Mouse (Mus musculus) lung, embryonic 15.5 days (tissue): ENCODE results near the gene Apoc3. TPM values are rescaled to one million over a fixed set of nuclear protein-coding genes. Genes with fewer than 3 reads are reported as not detected.

ENCODE experiments used
- ATAC-seq: fragments of 200-750 bp; cut with Nextera tagmentation; 2 replicates; pipeline ENCODE4 v1.8.0; 2017; ENCODE audit warnings: moderate number of reproducible peaks, borderline replicate concordance; ENCODE audit not compliant: low FRiP score, low TSS enrichment; ENCODE audit errors: extremely low read depth
- H3K27ac ChIP-seq: fragments of 300-500 bp; sonication (generic); 2 replicates; pipeline ENCODE4 v1.5.1; 2015; ENCODE audit warnings: moderate library complexity, mild to moderate bottlenecking, inconsistent platforms
- H3K27me3 ChIP-seq: fragments of 300-500 bp; sonication (generic); 2 replicates; pipeline ENCODE4 v1.6.1; 2015; ENCODE audit warnings: inconsistent platforms
- H3K36me3 ChIP-seq: fragments of 300-500 bp; sonication (generic); 2 replicates; pipeline ENCODE4 v1.6.1; 2015; ENCODE audit warnings: inconsistent platforms
- H3K4me1 ChIP-seq: fragments of 300-500 bp; sonication (generic); 2 replicates; pipeline ENCODE4 v1.6.1; 2015; ENCODE audit warnings: inconsistent platforms
- H3K4me2 ChIP-seq: fragments of 300-500 bp; sonication (generic); 2 replicates; pipeline ENCODE4 v1.6.1; 2015; ENCODE audit warnings: inconsistent platforms, mild to moderate bottlenecking, moderate library complexity
- H3K4me3 ChIP-seq: fragments of 300-500 bp; sonication (generic); 2 replicates; pipeline ENCODE4 v1.5.1; 2015; ENCODE audit warnings: mild to moderate bottlenecking, inconsistent platforms
- H3K9ac ChIP-seq: fragments of 300-500 bp; sonication (generic); 2 replicates; pipeline ENCODE4 v1.6.1; 2015; ENCODE audit warnings: inconsistent platforms
- H3K9me3 ChIP-seq: fragments of 300-500 bp; sonication (generic); 2 replicates; pipeline ENCODE4 v1.6.1; 2016; ENCODE audit warnings: inconsistent platforms
- WGBS: fragments of 180-500 bp; shearing (Covaris S2); methylation state at CpG from one replicate; pipeline ENCODE4 v1.1.7; 2015; 5-methylcytosine and 5-hydroxymethylcytosine counted together
- polyA plus RNA-seq: library from polyadenylated mRNA; unstranded; fragments of >200 nt; fragmentation: Nextera tagmentation; extraction: Ambion mirVana; gene quantifications from 2 replicates; pipeline ENCODE4 v1.2.1, GENCODE M21; 2015

Gene Apoc3
- not detected in 2 replicates for polyA plus RNA-seq

DNA sequence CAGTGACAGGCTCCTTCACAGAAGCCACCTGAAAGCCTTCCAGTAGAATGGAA is at the start of gene Apoc3:
Apoc3 (minus strand) TSS at position 41 of the 53 bp plus-strand sequence.
- Histone ChIP-seq H3K9me3 (no peaks in the 10 kb centered on the region), H3K4me2 (no peak within 1 kb of the TSS), H3K36me3 (no peaks in the 10 kb centered on the region), H3K4me3 (no peak within 1 kb of the TSS), H3K27ac (no peak within 1 kb of the TSS), H3K9ac (no peak within 1 kb of the TSS), H3K27me3 (no peaks in the 10 kb centered on the region), H3K4me1 (peaks cover 4% of the 10 kb centered on the region; the same call in 1 of the 2 replicates)
- no peak for ATAC-seq

DNA sequence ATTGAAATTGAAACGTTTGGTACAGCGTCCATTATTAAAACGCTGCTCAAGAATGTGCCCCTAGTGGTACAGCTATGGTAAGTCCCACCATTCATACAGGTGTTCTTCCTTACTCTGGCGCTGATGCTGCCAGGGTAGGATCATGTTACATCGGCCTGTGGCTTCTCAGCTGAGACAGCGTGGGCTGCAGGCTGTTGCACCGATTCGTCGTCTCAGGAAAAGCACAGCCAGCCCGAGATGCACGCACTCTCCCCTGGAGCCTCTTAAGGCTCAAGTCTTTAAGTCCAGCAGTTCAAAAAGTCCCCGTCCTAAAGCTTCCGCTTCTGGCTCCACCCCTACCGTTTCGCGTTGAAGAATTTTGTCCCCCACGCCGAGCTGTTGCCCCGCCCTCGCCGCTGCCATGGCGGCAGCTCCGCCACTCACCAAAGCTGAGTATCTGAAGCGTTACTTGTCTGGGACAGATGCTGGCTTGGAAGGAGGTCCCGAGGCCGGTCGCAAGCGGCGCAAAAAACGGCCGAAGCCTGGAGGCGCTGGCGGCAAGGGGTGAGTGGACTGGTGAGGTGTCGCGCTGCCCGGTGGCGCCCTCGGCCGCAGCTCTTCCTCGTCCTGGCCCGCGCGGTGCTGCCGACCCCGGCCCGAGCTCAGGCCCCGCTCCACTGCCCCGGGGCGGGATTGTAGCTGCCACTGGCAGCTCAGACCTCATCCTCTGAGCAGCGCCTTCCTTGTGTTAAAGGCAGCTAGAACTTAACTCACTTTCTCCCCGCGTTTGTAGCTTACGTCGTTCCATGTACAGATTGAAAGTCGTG is 47.4 kb upstream of the Apoc3 start, which contains the start of gene Bud13:
Bud13 (plus strand) TSS at position 378 of the 806 bp plus-strand sequence.
- peaks cover 50% of the 10 kb centered on the region for H3K36me3 ChIP-seq
- H3K9me3 ChIP-seq: no peaks in the 10 kb centered on the region
- H3K27me3 ChIP-seq: no peaks in the 10 kb centered on the region
- H3K9ac ChIP-seq: peak within 1 kb of the TSS; percentile 81
- under 1% methylated on average over 55 of the region's 55 CpGs for WGBS
- ATAC-seq: peak; percentile 90
- peak within 1 kb of the TSS; percentile 78 for H3K4me2 ChIP-seq
- H3K27ac ChIP-seq: peak within 1 kb of the TSS; percentile 94
- H3K4me3 ChIP-seq: peak within 1 kb of the TSS; percentile 78
- H3K4me1 ChIP-seq: peaks cover 14% of the 10 kb centered on the region

DNA sequence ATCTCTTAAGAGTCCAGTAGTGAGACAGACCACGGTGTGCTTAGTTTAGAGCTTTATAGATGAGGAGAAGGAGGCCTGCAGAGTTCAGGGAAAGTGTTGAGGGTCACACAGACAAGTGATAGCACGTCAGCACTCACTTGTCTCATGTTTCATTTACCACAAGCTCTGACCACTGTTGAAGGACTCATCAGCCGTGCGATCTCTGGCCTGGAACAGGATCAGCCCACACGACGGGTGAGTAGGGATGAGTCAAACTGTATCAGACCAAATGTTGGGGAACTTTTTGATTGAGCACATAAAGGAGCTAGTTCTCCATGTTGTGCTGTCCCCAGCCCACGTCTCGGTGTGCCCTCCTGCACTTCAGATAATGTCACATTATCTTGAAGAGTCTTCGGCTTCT is 39.1 kb upstream of the Apoc3 start:
- H3K4me2 ChIP-seq: no peak overlapping the region
- H3K36me3 ChIP-seq: peaks cover 44% of the 10 kb centered on the region
- no peak for ATAC-seq

DNA sequence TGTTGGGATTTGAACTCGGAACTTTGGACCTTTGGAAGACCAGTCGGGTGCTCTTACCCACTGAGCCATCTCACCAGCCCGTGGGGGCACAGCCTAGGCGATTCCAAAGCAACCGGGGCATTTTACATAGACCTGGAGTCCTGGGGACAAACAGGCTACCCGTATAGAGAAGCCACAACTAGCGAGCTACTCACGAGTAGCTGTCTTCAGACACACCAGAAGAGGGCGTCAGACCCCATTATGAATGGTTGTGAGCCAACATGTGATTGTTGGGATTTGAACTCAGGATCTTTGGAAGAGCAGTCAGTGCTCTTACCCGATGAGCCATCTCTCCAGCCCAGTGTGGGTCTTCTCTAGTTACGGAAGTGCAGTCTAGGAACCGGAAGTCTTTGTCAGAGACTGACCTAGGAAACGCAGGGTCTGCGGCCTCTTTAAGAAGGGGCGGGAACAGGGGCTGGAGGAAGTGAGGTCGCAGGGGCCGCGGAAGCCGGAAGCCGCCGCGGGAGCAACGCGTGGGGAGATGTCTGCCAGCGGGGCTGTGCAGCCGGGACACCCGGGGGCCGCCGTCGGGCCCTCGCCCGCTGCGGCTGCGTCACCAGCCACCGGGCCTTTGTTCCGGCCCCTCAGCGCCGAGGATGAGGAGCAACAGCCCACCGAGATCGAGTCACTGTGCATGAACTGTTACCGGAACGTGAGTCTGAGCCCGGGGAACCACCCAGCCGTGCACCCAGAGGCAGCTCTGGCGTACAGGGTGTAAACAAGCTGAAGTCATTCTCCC is 37.4 kb upstream of the Apoc3 start, which contains the start of gene Zpr1:
Zpr1 (plus strand) TSS at position 388 of the 778 bp plus-strand sequence.
- peak within 1 kb of the TSS; percentile 56 for H3K9ac ChIP-seq
- H3K4me1 ChIP-seq: peaks cover 11% of the 10 kb centered on the region
- peak within 1 kb of the TSS; percentile 55 for H3K27ac ChIP-seq
- H3K4me3 ChIP-seq: peak within 1 kb of the TSS; percentile 87
- WGBS: 5% methylated on average over 45 of the region's 45 CpGs
- peaks cover 36% of the 10 kb centered on the region for H3K36me3 ChIP-seq
- peaks cover 27% of the 10 kb centered on the region; the same call in 1 of the 2 replicates for H3K27me3 ChIP-seq
- no peaks in the 10 kb centered on the region for H3K9me3 ChIP-seq
- H3K4me2 ChIP-seq: peak within 1 kb of the TSS; percentile 81
- ATAC-seq: peak; percentile 94

More for the DNA sequence above, 39.1 kb upstream of the Apoc3 start:
- Histone ChIP-seq H3K9me3 (no peaks in the 10 kb centered on the region), H3K27ac (no peak overlapping the region), H3K4me3 (no peak overlapping the region), H3K4me1 (peaks cover 11% of the 10 kb centered on the region), H3K27me3 (peaks cover 24% of the 10 kb centered on the region; the same call in 1 of the 2 replicates), H3K9ac (no peak overlapping the region)
- whole genome bisulfite sequencing: 81% methylated on average over 9 of the region's 9 CpGs

DNA sequence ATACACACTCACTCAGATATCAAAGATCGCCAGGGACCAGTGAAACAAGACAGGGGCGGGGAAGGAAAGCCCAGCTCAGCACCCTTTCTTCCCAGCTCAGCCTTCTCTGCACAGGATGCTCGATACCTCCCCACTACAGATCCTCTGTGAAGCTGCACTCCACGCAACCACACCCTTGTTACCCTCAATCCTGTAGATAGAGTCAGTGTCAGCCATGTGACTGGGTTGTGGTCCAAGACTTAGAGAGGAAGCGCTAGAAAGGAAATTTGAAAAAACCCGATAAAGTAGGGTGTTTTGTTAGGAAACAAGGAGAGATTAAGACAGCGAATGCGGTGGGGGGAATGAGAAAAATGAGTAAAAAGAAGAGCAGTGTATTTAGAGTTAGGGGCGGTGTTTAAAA is 36.6 kb upstream of the Apoc3 start:
- H3K4me1 ChIP-seq: peaks cover 11% of the 10 kb centered on the region
- peaks cover 27% of the 10 kb centered on the region; the same call in 1 of the 2 replicates for H3K27me3 ChIP-seq
- H3K4me2 ChIP-seq: no peak overlapping the region
- H3K4me3 ChIP-seq: no peak overlapping the region
- no peaks in the 10 kb centered on the region for H3K9me3 ChIP-seq
- no peak overlapping the region for H3K27ac ChIP-seq
- H3K9ac ChIP-seq: no peak overlapping the region
- no peak for ATAC-seq
- H3K36me3 ChIP-seq: peaks cover 28% of the 10 kb centered on the region
- WGBS: 77% methylated on average over 9 of the region's 9 CpGs

DNA sequence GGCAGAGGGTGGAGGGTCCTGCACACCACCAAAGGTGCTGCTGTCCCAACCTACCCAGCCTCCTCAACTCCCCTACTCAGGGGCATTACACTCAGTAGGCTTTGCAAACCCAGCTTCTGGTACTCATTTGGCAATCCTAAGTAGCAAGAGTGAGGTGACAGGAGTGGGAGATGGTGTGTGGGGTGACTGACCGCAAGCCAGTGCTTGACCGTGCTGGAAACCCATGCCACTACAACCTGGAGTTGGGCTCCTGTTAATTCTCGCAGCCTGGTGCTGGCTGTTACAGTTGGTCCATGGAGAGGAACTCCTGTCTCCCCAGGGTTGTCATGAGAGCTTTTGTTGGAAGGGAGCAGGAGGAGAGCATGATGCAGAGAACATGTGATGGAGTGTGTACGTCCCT is 35.3 kb upstream of the Apoc3 start:
- no peak for ATAC-seq
- 90% methylated on average over 4 of the region's 4 CpGs for WGBS
- H3K27me3 ChIP-seq: peaks cover 27% of the 10 kb centered on the region; the same call in 1 of the 2 replicates
- no peak overlapping the region for H3K9ac ChIP-seq
- no peaks in the 10 kb centered on the region for H3K9me3 ChIP-seq
- peaks cover 11% of the 10 kb centered on the region for H3K4me1 ChIP-seq
- H3K27ac ChIP-seq: no peak overlapping the region
- no peak overlapping the region for H3K4me2 ChIP-seq
- H3K4me3 ChIP-seq: no peak overlapping the region
- H3K36me3 ChIP-seq: peaks cover 15% of the 10 kb centered on the region; the same call in 1 of the 2 replicates

DNA sequence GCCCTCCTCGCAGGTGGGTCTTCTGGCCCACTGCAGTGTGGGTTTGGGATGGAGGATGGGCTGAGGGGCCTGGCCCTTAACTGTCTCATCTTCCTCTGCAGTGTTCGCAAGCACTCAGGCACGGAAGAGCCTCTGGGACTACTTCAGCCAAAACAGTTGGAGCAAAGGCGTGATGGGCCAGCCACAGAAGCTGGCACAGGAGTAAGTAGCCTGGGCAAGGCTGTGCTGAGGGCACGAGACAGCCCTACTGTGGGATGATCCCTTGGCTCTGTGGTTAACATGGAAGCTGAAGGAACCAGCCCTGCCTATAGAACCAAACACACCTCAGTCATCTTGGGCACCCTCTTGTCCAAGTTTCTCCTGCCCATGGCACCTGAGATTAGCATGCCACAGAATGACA is 33.7 kb upstream of the Apoc3 start:
- Histone ChIP-seq H3K4me3 (no peak overlapping the region), H3K27me3 (peaks cover 27% of the 10 kb centered on the region; the same call in 1 of the 2 replicates), H3K9ac (no peak overlapping the region), H3K27ac (no peak overlapping the region), H3K9me3 (no peaks in the 10 kb centered on the region), H3K4me1 (peaks cover 6% of the 10 kb centered on the region), H3K36me3 (no peaks in the 10 kb centered on the region), H3K4me2 (no peak overlapping the region)
- WGBS: 80% methylated on average over 5 of the region's 5 CpGs
- ATAC-seq: no peak

DNA sequence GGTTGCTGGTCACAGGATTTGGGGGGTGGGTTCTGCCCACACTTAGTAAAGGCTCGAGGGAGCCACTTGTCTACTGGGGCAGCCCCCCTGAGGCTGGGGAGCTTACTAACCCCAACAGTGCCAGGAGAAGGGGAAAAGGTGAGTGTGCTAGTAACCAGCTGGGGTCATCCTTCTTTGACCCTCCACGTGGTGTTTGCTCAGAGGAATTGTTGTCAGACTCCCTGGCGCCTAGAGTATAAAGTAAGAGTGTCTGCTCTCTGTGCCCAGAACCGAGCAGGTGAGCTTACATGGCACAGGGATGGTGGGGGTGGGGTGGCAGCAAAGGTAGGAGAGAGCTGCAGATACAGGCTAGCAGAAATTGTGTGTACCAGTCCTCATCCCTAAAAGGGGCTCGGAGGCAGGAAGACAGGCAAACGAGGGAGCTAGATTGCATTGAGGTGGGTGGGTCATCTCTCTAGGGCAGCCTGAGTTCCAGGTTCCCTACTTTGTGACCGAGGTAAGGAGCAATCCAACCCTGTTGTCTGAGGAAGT is 33.0 kb upstream of the Apoc3 start, which contains the start of gene Apoa5:
Apoa5 (plus strand) TSS at position 291 of the 531 bp plus-strand sequence.
- no peak for ATAC-seq
- Histone ChIP-seq H3K4me3 (no peak within 1 kb of the TSS), H3K27me3 (peaks cover 27% of the 10 kb centered on the region; the same call in 1 of the 2 replicates), H3K9ac (no peak within 1 kb of the TSS), H3K9me3 (no peaks in the 10 kb centered on the region), H3K4me1 (no peaks in the 10 kb centered on the region), H3K36me3 (no peaks in the 10 kb centered on the region), H3K27ac (no peak within 1 kb of the TSS), H3K4me2 (no peak within 1 kb of the TSS)
- 41% methylated on average over 7 of the region's 7 CpGs for WGBS

DNA sequence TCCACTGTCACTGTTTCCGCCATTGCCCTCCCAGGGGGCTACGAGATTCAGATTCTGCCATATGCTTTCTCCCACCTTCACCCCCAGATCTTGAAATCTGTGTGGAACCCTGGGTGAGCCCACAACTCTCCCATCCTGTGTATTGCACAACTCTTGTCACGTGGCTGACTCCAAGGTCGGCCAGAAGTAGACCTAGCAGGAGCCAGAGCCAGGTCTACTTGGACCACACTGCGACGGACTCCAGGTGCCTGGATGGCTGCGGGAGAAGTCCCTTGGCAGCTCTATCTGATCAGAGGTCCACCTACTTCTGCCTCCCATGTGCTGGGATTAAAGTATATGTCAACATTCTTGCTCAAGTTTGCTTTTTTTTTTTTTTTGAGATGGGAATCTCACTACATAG is 25.7 kb upstream of the Apoc3 start:
- Histone ChIP-seq H3K27ac (no peak overlapping the region), H3K9me3 (no peaks in the 10 kb centered on the region), H3K4me2 (no peak overlapping the region), H3K36me3 (no peaks in the 10 kb centered on the region), H3K9ac (no peak overlapping the region), H3K27me3 (no peaks in the 10 kb centered on the region), H3K4me3 (no peak overlapping the region), H3K4me1 (no peaks in the 10 kb centered on the region)
- WGBS: 75% methylated on average over 7 of the region's 7 CpGs
- ATAC-seq: no peak

DNA sequence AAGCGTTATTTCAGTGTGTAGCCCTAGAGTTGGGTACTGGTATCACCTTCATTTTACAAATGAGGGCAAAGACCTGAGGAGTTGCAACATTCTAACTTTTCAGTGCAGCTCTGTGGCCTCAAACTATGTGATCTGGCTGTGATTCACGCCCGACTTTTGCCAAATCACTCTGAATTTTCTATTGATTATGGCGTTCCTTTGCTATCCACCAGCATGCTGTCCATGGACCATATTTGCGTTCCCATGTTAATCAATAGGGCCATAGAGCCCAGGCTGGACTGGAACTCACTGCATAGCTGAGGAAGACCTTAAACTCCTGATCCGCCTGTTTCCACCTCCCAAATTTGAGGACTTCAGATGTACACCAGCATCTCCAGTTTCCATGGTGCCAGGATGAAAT is 23.7 kb upstream of the Apoc3 start:
- ATAC-seq: no peak

DNA sequence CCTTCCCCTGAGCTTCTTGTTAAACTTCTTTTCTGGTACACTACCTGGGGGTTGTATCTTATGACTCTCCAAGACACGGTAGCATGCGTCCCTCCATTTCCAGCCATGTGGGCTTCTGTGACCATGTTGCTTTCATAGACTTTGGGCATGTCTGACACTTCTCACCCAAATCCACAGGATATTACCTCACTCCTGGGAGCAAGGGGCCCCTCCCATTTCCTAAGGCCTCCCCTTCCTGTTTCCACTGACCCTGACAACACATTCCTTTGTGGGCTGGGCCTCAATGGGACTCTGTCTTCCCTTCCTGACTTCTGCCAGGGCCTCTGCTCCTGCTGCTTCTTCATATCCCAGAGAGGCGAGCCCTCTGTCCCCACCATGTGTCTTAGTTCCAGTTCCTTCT is 22.1 kb upstream of the Apoc3 start:
- no peak overlapping the region for H3K4me2 ChIP-seq
- no peak overlapping the region for H3K27ac ChIP-seq
- no peak overlapping the region for H3K4me3 ChIP-seq
- H3K4me1 ChIP-seq: no peaks in the 10 kb centered on the region
- 78% methylated on average over 3 of the region's 3 CpGs for WGBS
- no peak overlapping the region for H3K9ac ChIP-seq
- no peaks in the 10 kb centered on the region for H3K36me3 ChIP-seq
- ATAC-seq: no peak
- H3K9me3 ChIP-seq: no peaks in the 10 kb centered on the region
- H3K27me3 ChIP-seq: no peaks in the 10 kb centered on the region

More for the DNA sequence above, 23.7 kb upstream of the Apoc3 start:
- H3K27me3 ChIP-seq: no peaks in the 10 kb centered on the region
- no peak overlapping the region for H3K4me2 ChIP-seq
- 82% methylated on average over 6 of the region's 6 CpGs for WGBS
- no peak overlapping the region for H3K27ac ChIP-seq
- no peaks in the 10 kb centered on the region for H3K36me3 ChIP-seq
- no peak overlapping the region for H3K4me3 ChIP-seq
- no peaks in the 10 kb centered on the region for H3K4me1 ChIP-seq
- no peaks in the 10 kb centered on the region for H3K9me3 ChIP-seq
- no peak overlapping the region for H3K9ac ChIP-seq
